Mouse (Mus musculus) liver, postnatal 0 days (tissue): Measurements from ENCODE around the gene Rapgef4. TPM values are rescaled to one million over a fixed set of nuclear protein-coding genes. Genes with fewer than 3 reads are reported as not detected.
A peak's percentile ranks its signal among the peaks of the same experiment; 100 is the strongest.

Experiments used
- ATAC-seq: fragments of 200-750 bp; cut with Nextera tagmentation; 2 replicates; pipeline ENCODE4 v1.8.0; 2017; ENCODE audit warnings: mild to moderate bottlenecking, moderate library complexity
- DNase-seq: peaks from one replicate; pipeline ENCODE4 v3.0.0-alpha.2; 2016
- H3K27ac ChIP-seq: fragments of 300-500 bp; sonication (generic); 2 replicates; pipeline ENCODE4 v1.5.1; 2014; ENCODE audit warnings: antibody characterized with exemption, moderate library complexity, mild to moderate bottlenecking, low read depth
- H3K27me3 ChIP-seq: fragments of 300-500 bp; sonication (generic); 2 replicates; pipeline ENCODE4 v1.6.1; 2014; ENCODE audit warnings: low read length, control low read depth, mixed read lengths; ENCODE audit not compliant: insufficient read depth
- H3K36me3 ChIP-seq: fragments of 300-500 bp; sonication (generic); replicated peaks from 2 replicates; pipeline ENCODE4 v1.6.1; 2014; ENCODE audit warnings: mild to moderate bottlenecking, control low read depth, low read length, moderate library complexity, mixed read lengths; ENCODE audit not compliant: insufficient read depth
- H3K4me1 ChIP-seq: fragments of 300-500 bp; sonication (generic); 2 replicates; pipeline ENCODE4 v1.6.1; 2014; ENCODE audit warnings: antibody characterized with exemption, mild to moderate bottlenecking, control low read depth; ENCODE audit not compliant: insufficient read depth
- H3K4me2 ChIP-seq: fragments of 300-500 bp; sonication (generic); 2 replicates; pipeline ENCODE4 v1.6.1; 2014; ENCODE audit warnings: low read depth, mild to moderate bottlenecking, low read length, moderate library complexity, mixed read lengths
- H3K4me3 ChIP-seq: fragments of 300-500 bp; sonication (generic); 2 replicates; pipeline ENCODE4 v1.5.1; 2014; ENCODE audit warnings: low read depth, low read length
- H3K9ac ChIP-seq: fragments of 300-500 bp; sonication (generic); replicated peaks from 2 replicates; pipeline ENCODE4 v1.6.1; 2014; ENCODE audit warnings: mild to moderate bottlenecking, moderate library complexity
- H3K9me3 ChIP-seq: fragments of 300-500 bp; sonication (generic); 2 replicates; pipeline ENCODE4 v1.6.1; 2016; ENCODE audit warnings: mild to moderate bottlenecking, control low read depth, low read length, mixed read lengths
- CTCF ChIP-seq: sonication (generic); IDR thresholded peaks from 2 replicates; pipeline ENCODE4 v1.5.1; 2016; ENCODE audit warnings: antibody characterized with exemption, low read depth
- EP300 ChIP-seq: IDR thresholded peaks from 2 replicates; pipeline ENCODE4 v1.6.1; 2016; ENCODE audit warnings: antibody characterized with exemption, low read depth, mild to moderate bottlenecking
- WGBS: fragments of 180-500 bp; shearing (Covaris S2); extraction: QIAGEN DNeasy Blood & Tissue Kit; methylation state at CpG from one replicate; pipeline ENCODE4 v1.1.7; 2014; ENCODE audit not compliant: insufficient replicate concordance; 5-methylcytosine and 5-hydroxymethylcytosine counted together
- polyA plus RNA-seq: library from polyadenylated mRNA; unstranded; fragments of >200 nt; fragmentation: Nextera tagmentation; extraction: Ambion mirVana; gene quantifications from 2 replicates; pipeline ENCODE4 v1.2.1, GENCODE M21; 2015

The Rapgef4 gene
- polyA plus RNA-seq, 1 experiment from 2014 or later: 30.2 TPM

GRCm38 (mm10) chr2:72039522-72040045, 58.5 kb downstream of the Rapgef4 start:
- DNase-seq (no peak), ATAC-seq (no peak)
- Histone ChIP-seq H3K27me3 (no peaks in the 10 kb centered on the region), H3K4me2 (no peak overlapping the region), H3K9ac (no peak overlapping the region), H3K36me3 (no peaks in the 10 kb centered on the region), H3K4me3 (no peak overlapping the region), H3K4me1 (no peaks in the 10 kb centered on the region), H3K9me3 (no peaks in the 10 kb centered on the region), H3K27ac (no peak overlapping the region)
- TF ChIP-seq EP300 (no peak), CTCF (no peak)
- WGBS: 76% methylated on average over 8 of the region's 8 CpGs

GRCm38 (mm10) chr2:72041087-72041486, 60.0 kb downstream of the Rapgef4 start:
- Histone ChIP-seq H3K27ac (no peak overlapping the region), H3K27me3 (no peaks in the 10 kb centered on the region), H3K4me3 (no peak overlapping the region), H3K4me1 (no peaks in the 10 kb centered on the region), H3K9ac (no peak overlapping the region), H3K36me3 (no peaks in the 10 kb centered on the region), H3K9me3 (no peaks in the 10 kb centered on the region), H3K4me2 (no peak overlapping the region)
- TF ChIP-seq CTCF (no peak), EP300 (no peak)
- DNase-seq: no peak
- 72% methylated on average over 6 of the region's 6 CpGs for WGBS
- no peak for ATAC-seq

GRCm38 (mm10) chr2:72042093-72042492, 61.1 kb downstream of the Rapgef4 start:
- TF ChIP-seq CTCF: peak; percentile 32; the same call in 1 of the 2 replicates
- no peak for TF ChIP-seq EP300
- H3K27me3 ChIP-seq: no peaks in the 10 kb centered on the region
- H3K4me3 ChIP-seq: no peak overlapping the region
- ATAC-seq (no peak), DNase-seq (no peak)
- no peaks in the 10 kb centered on the region for H3K9me3 ChIP-seq
- H3K27ac ChIP-seq: no peak overlapping the region
- no peaks in the 10 kb centered on the region for H3K36me3 ChIP-seq
- H3K9ac ChIP-seq: no peak overlapping the region
- WGBS: 81% methylated on average over 10 of the region's 10 CpGs
- H3K4me1 ChIP-seq: no peaks in the 10 kb centered on the region
- no peak overlapping the region for H3K4me2 ChIP-seq

- H3K27ac ChIP-seq: no peak overlapping the region
- no peak overlapping the region for H3K4me2 ChIP-seq
- H3K4me1 ChIP-seq: no peaks in the 10 kb centered on the region
- H3K36me3 ChIP-seq: no peaks in the 10 kb centered on the region
- no peaks in the 10 kb centered on the region for H3K27me3 ChIP-seq
- ATAC-seq (no peak), DNase-seq (no peak)
- H3K9ac ChIP-seq: no peak overlapping the region
- H3K4me3 ChIP-seq: no peak overlapping the region
- 50% methylated on average over 6 of the region's 6 CpGs for WGBS
- TF ChIP-seq CTCF: peak; percentile 44; the same call in 1 of the 2 replicates
- TF ChIP-seq EP300: no peak
- H3K9me3 ChIP-seq: no peaks in the 10 kb centered on the region
Measured at GRCm38 (mm10) chr2:72044191-72044590, 63.2 kb downstream of the Rapgef4 start.

- Histone ChIP-seq H3K36me3 (no peaks in the 10 kb centered on the region), H3K4me3 (no peak overlapping the region), H3K4me2 (no peak overlapping the region), H3K9ac (no peak overlapping the region), H3K9me3 (no peaks in the 10 kb centered on the region), H3K27me3 (no peaks in the 10 kb centered on the region), H3K27ac (no peak overlapping the region), H3K4me1 (no peaks in the 10 kb centered on the region)
- DNase-seq (no peak), ATAC-seq (no peak)
- 79% methylated on average over 8 of the region's 8 CpGs for WGBS
- TF ChIP-seq CTCF (no peak), EP300 (no peak)
Measured at GRCm38 (mm10) chr2:72045024-72045423, 64.0 kb downstream of the Rapgef4 start.

GRCm38 (mm10) chr2:72045659-72046058, 64.6 kb downstream of the Rapgef4 start:
- no peak overlapping the region for H3K4me2 ChIP-seq
- H3K4me1 ChIP-seq: no peaks in the 10 kb centered on the region
- H3K9me3 ChIP-seq: no peaks in the 10 kb centered on the region
- H3K9ac ChIP-seq: no peak overlapping the region
- DNase-seq (no peak), ATAC-seq (no peak)
- H3K27me3 ChIP-seq: no peaks in the 10 kb centered on the region
- H3K27ac ChIP-seq: no peak overlapping the region
- WGBS: 75% methylated on average over 11 of the region's 11 CpGs
- no peak for TF ChIP-seq CTCF
- TF ChIP-seq EP300: no peak
- no peak overlapping the region for H3K4me3 ChIP-seq
- H3K36me3 ChIP-seq: no peaks in the 10 kb centered on the region

- Histone ChIP-seq H3K4me2 (no peak overlapping the region), H3K9ac (no peak overlapping the region), H3K36me3 (no peaks in the 10 kb centered on the region), H3K27me3 (no peaks in the 10 kb centered on the region), H3K4me1 (no peaks in the 10 kb centered on the region), H3K4me3 (no peak overlapping the region), H3K27ac (no peak overlapping the region), H3K9me3 (no peaks in the 10 kb centered on the region)
- no peak for DNase-seq
- TF ChIP-seq CTCF (no peak), EP300 (no peak)
- ATAC-seq: no peak
- 71% methylated on average over 7 of the region's 7 CpGs for WGBS
Measured at GRCm38 (mm10) chr2:72050451-72050850, 69.4 kb downstream of the Rapgef4 start.
